Mouse (Mus musculus) testis, adult 2 months (tissue): ENCODE data around the gene Fance.

Experiments
- CTCF ChIP-seq: fragments of 200-500 bp; IDR thresholded peaks from 2 replicates; pipeline ENCODE4 v1.5.1; 2012; ENCODE audit warnings: low read depth, mild to moderate bottlenecking, inconsistent platforms, low read length, moderate library complexity; ENCODE audit not compliant: control insufficient read depth, insufficient read depth, insufficient replicate concordance
- POLR2A ChIP-seq: fragments of 200-500 bp; IDR thresholded peaks from 2 replicates; pipeline ENCODE4 v1.6.1; 2012; ENCODE audit warnings: low read depth, mild to moderate bottlenecking, inconsistent platforms, low read length, moderate library complexity; ENCODE audit not compliant: control insufficient read depth

- no peak for TF ChIP-seq POLR2A
- no peak for TF ChIP-seq CTCF
These were observed 62.3 kb downstream of the Fance start for GRCm38 (mm10) chr17:28375592-28376061.
